Mouse (Mus musculus) testis, adult 2 months (tissue): Measurements from ENCODE around the gene Gm13698.

Experiments used
- CTCF ChIP-seq: fragments of 200-500 bp; IDR thresholded peaks from 2 replicates; pipeline ENCODE4 v1.5.1; 2012; ENCODE audit warnings: low read depth, mild to moderate bottlenecking, inconsistent platforms, low read length, moderate library complexity; ENCODE audit not compliant: control insufficient read depth, insufficient read depth, insufficient replicate concordance
- POLR2A ChIP-seq: fragments of 200-500 bp; IDR thresholded peaks from 2 replicates; pipeline ENCODE4 v1.6.1; 2012; ENCODE audit warnings: low read depth, mild to moderate bottlenecking, inconsistent platforms, low read length, moderate library complexity; ENCODE audit not compliant: control insufficient read depth

- TF ChIP-seq CTCF (no peak), POLR2A (no peak)
Measured at GRCm38 (mm10) chr2:83941792-83942191, 13.7 kb upstream of the Gm13698 start.
